Mouse (Mus musculus) thymus, adult 2 months (tissue): Measurements from ENCODE around the gene Ccdc159. TPM values are rescaled to one million over a fixed set of nuclear protein-coding genes. Genes with fewer than 3 reads are reported as not detected.
A peak's percentile ranks its signal among the peaks of the same experiment; 100 is the strongest.

ENCODE experiments used
- DNase-seq: peaks from one replicate; pipeline ENCODE4 v3.0.0; 2021
- H3K27ac ChIP-seq: fragments of 200-500 bp; 2 replicates; pipeline ENCODE4 v1.5.1; 2012; ENCODE audit warnings: low read length, control low read depth; ENCODE audit not compliant: control insufficient read depth, insufficient read depth
- H3K27me3 ChIP-seq: fragments of 200-500 bp; 2 replicates; pipeline ENCODE4 v1.6.1; 2012; ENCODE audit warnings: mild to moderate bottlenecking, low read length, moderate library complexity, mixed read lengths; ENCODE audit not compliant: control insufficient read depth, insufficient read depth
- H3K36me3 ChIP-seq: fragments of 200-500 bp; 2 replicates; pipeline ENCODE4 v1.6.1; 2012; ENCODE audit warnings: mild to moderate bottlenecking, low read length, moderate library complexity; ENCODE audit not compliant: control insufficient read depth, insufficient read depth
- H3K4me1 ChIP-seq: fragments of 200-500 bp; replicated peaks from 2 replicates; pipeline ENCODE4 v1.6.1; 2012; ENCODE audit warnings: low read length; ENCODE audit not compliant: control insufficient read depth, insufficient read depth
- H3K4me3 ChIP-seq: fragments of 200-500 bp; 2 replicates; pipeline ENCODE4 v1.5.1; 2012; ENCODE audit warnings: mild to moderate bottlenecking, low read length, control low read depth, moderate library complexity; ENCODE audit not compliant: control insufficient read depth, insufficient read depth
- CTCF ChIP-seq: fragments of 200-500 bp; IDR thresholded peaks from 2 replicates; pipeline ENCODE4 v1.5.1; 2012; ENCODE audit warnings: mild to moderate bottlenecking, control low read depth, low read length, moderate library complexity, borderline replicate concordance; ENCODE audit not compliant: control insufficient read depth, poor library complexity, insufficient read depth; ENCODE audit errors: extremely low read depth
- POLR2A ChIP-seq: fragments of 200-500 bp; IDR thresholded peaks from 2 replicates; pipeline ENCODE4 v1.6.1; 2012; ENCODE audit warnings: mild to moderate bottlenecking, low read length, control low read depth, moderate library complexity; ENCODE audit not compliant: control insufficient read depth, poor library complexity, insufficient read depth; ENCODE audit errors: extremely low read depth
- WGBS: fragments of 180-500 bp; shearing (Covaris S2); methylation state at CpG from one replicate; pipeline ENCODE4 v1.1.7; 2018; 5-methylcytosine and 5-hydroxymethylcytosine counted together
- polyA plus RNA-seq: library from polyadenylated mRNA; depleted of rRNA; stranded (reverse); fragments of >200 nt; gene quantifications from 2 replicates; pipeline ENCODE4 v1.2.3, GENCODE M21; 2012

The Ccdc159 gene
- polyA plus RNA-seq, 1 experiment: 1.9 TPM

DNA sequence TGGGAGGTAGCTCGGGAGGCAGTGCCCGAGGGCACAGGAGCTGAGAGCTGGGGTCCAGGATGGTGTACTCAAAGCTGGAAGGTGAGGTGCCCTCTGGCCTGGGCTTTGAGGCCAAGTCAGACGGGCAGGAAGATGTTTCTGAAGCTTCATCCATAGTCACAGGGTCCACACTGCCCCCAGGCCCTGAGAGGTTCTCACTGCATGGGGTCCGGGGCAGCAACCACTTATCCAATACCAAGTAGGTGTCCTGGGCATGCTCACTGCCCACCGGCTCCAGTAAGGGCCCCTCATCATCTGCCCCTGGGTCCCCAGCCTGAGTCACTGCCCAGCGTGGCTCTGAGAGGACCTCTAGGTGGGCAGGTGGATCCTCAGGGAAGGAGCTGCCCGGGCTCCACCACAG, 32.0 kb downstream of the Ccdc159 start:
- Histone ChIP-seq H3K36me3 (no peaks in the 10 kb centered on the region), H3K27me3 (peaks cover 10% of the 10 kb centered on the region; the same call in 1 of the 2 replicates), H3K4me3 (no peak overlapping the region), H3K27ac (no peak overlapping the region), H3K4me1 (peaks cover 20% of the 10 kb centered on the region)
- TF ChIP-seq POLR2A (no peak), CTCF (no peak)
- WGBS: 91% methylated on average over 7 of the region's 7 CpGs
- DNase-seq: no peak

GRCm38 (mm10) chr9:21960135-21960534, 32.9 kb downstream of the Ccdc159 start:
- Histone ChIP-seq H3K4me1 (peaks cover 20% of the 10 kb centered on the region), H3K27ac (no peak overlapping the region), H3K36me3 (no peaks in the 10 kb centered on the region), H3K4me3 (no peak overlapping the region), H3K27me3 (peaks cover 10% of the 10 kb centered on the region; the same call in 1 of the 2 replicates)
- TF ChIP-seq POLR2A (no peak), CTCF (no peak)
- DNase-seq: no peak
- WGBS: 91% methylated on average over 9 of the region's 9 CpGs

GRCm38 (mm10) chr9:21960558-21961208, 33.4 kb downstream of the Ccdc159 start:
- Histone ChIP-seq H3K27ac (no peak overlapping the region), H3K4me3 (no peak overlapping the region), H3K4me1 (peaks cover 20% of the 10 kb centered on the region), H3K36me3 (no peaks in the 10 kb centered on the region), H3K27me3 (peaks cover 10% of the 10 kb centered on the region; the same call in 1 of the 2 replicates)
- WGBS: 86% methylated on average over 26 of the region's 26 CpGs
- DNase-seq: no peak
- TF ChIP-seq CTCF (no peak), POLR2A (no peak)

GRCm38 (mm10) chr9:21961366-21961980, 34.2 kb downstream of the Ccdc159 start:
- no peak for DNase-seq
- no peaks in the 10 kb centered on the region for H3K36me3 ChIP-seq
- H3K27ac ChIP-seq: no peak overlapping the region
- H3K27me3 ChIP-seq: peaks cover 10% of the 10 kb centered on the region; the same call in 1 of the 2 replicates
- H3K4me1 ChIP-seq: peaks cover 20% of the 10 kb centered on the region
- 5% methylated on average over 35 of the region's 35 CpGs for WGBS
- TF ChIP-seq POLR2A (no peak), CTCF (no peak)
- no peak overlapping the region; the same call in 1 of the 2 replicates for H3K4me3 ChIP-seq

DNA sequence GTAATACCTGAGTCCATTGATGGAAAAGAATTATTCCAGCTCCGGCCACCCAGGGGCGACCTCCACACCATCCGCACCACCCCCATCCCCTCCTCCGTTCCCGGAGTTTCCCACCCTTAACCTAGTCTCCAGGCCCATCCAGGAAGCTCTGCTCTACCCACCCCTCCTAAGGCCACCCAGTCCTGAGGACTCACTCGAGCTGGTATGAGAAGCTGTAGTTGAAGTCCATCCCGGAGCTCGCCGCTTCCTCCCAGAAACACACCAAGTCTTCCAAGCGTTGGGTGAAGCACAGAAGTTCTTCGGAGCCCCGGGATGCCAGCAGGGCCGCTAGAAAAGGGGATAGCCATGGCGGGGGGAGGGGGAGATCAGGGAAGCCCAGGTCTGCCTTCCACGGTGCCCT, 34.7 kb downstream of the Ccdc159 start:
- H3K36me3 ChIP-seq: no peaks in the 10 kb centered on the region
- H3K4me3 ChIP-seq: peak overlapping the region; percentile 9; the same call in 1 of the 2 replicates
- 2% methylated on average over 15 of the region's 15 CpGs for WGBS
- no peak for DNase-seq
- peaks cover 10% of the 10 kb centered on the region; the same call in 1 of the 2 replicates for H3K27me3 ChIP-seq
- H3K27ac ChIP-seq: no peak overlapping the region
- TF ChIP-seq CTCF (no peak), POLR2A (no peak)
- H3K4me1 ChIP-seq: peaks cover 17% of the 10 kb centered on the region

GRCm38 (mm10) chr9:21962416-21963059, 35.3 kb downstream of the Ccdc159 start:
- 6% methylated on average over 34 of the region's 34 CpGs for WGBS
- Histone ChIP-seq H3K4me1 (peaks cover 17% of the 10 kb centered on the region), H3K4me3 (peak overlapping the region; percentile 9; the same call in 1 of the 2 replicates), H3K36me3 (no peaks in the 10 kb centered on the region), H3K27ac (no peak overlapping the region), H3K27me3 (peaks cover 10% of the 10 kb centered on the region; the same call in 1 of the 2 replicates)
- DNase-seq: peak; percentile 58
- TF ChIP-seq CTCF: 0 out of 2 replicates have a peak, but pooled peaks have one; percentile 35
- TF ChIP-seq POLR2A: no peak
